Mouse (Mus musculus): ENCODE data around the gene Gm20388.
A peak's percentile ranks its signal among the peaks of the same experiment; 100 is the strongest.

Gene Gm20388

DNA sequence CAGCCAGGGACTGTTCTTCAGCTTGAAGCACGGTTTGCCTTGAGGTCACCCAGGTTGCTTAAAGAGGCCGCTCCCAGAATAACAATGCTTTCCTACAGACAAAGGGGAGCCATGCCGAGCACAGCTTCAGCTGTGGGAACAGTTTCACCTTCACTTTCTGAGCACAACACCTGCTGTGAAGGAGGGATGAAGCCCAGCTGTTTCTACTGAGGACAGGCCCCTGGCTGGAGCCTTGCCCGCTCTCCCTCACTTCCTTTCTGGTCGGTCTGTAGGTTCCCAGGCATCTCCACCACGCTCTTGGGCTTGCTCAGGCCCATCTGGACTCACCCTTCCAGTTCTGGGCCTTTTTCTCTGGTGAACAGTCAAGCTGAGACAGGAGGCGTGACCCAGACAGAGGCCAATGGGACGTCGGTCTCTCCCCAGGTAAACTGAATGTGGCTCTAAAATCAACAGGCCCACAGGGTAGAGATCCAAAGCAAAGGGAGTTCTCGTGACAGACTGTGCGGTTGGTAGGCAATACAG, 4177.5 kb downstream of the Gm20388 start:
- DNase-seq (ENCODE audit: low read depth, low spot score), result no peak

DNA sequence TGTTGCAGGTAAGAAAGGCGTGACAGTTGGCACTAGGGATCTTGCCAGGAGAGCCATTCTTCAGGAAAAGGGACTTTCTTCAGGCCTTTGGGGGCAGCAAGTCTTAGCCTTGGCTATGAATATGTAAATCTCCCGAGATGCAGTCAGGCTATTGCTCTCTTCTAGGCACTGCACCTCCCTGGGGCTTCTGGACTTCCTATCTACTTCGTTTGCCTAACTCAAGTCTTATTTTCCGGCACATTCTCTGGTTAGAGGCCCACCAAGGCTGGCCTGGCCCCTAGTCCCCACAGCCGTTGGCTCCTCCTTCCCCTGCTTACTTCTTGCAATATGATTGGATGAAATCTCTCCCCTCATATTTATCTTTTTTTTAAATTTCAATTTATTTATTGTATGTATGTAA, 4178.4 kb downstream of the Gm20388 start:
- DNase-seq (ENCODE audit: low read depth, low spot score), result no peak

DNA sequence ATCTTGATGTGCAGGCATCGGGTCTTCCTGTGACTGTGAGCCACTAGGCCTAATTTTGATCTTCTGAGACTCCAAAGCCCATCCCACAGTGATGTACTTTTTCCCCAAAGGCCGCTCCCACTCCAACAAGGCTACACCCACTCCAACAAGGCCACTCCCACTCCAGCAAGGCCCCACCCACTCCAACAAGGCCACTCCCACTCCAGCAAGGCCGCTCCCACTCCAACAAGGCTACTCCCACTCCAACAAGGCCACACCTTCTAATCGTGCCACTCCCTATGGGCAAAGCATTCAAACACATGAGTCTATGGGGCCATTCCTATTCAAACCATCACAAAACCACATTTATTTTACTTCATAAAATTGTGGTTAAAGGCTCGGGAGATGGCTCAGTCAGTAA, 4179.8 kb downstream of the Gm20388 start:
- peak; percentile 20 for DNase-seq (ENCODE audit: low read depth, low spot score)

DNA sequence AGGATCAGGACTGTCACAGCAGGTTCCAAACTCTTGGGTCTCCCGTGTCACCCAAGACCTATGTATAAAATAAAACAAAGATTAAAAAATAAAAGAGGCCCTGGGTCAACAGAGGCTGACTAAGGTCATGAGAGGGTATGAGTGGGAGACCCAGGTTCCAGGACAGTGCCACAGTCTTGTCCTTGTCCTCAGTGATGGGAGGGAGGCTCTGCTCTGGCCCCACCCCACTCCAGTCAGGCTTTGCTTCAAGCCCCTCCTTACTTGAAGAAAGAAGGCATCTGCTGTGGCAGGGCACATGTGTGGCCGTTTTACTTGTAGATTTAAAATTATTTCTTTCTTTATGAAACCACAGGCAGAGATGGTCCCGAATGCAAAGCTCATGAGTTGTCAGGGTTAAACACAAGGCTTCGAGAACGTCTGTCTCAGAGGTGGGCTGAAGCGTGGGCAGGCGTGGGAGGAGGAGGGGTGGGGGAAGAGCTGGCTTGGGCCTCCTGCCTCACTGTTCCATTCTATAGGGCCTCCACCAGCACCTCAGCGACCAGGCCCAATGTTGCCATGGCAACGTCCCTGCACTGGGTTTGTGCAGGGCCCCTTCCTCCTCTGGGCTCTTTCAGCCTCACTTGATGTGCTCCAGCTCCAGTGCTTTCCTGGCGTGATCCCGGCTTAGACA, 4188.4 kb downstream of the Gm20388 start:
- no peak for DNase-seq (ENCODE audit: low read depth, low spot score)

DNA sequence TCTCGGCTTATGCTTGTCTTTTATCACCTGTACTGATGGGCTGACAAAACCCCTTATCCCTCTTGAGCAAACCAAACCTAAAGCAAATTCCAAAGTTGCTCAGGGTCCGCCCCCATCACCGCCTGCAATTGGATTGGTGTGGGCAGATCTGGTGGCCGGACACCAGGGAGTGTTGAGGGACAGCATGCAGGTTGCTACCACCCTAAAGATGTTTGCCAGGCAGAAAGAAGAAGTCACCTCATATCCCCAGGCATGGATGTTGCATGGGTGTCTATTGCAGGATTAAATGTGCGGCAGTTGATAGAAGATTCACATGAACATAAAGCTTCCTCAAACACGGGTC, 4189.0 kb downstream of the Gm20388 start:
- DNase-seq (ENCODE audit: low read depth, low spot score), result no peak

DNA sequence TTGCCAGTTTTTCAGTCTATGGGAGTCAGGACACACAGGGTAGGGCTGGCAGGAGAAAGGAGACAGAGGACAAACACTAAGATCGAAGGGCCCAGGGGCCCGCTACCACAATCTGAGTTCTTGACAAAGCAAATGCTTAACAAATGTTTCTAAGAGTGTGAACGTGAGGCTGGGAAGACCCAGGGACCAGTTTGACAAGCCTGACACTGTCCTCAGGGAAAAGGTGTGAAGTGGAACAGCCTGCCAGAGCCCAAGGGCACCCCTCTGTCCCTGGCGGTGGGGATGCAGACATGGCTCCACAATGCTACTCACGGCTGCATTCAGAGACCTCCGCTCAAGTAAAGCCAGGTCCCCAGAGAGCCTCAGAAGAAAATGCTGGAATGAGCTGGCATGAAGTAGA, 4195.2 kb downstream of the Gm20388 start:
- no peak for DNase-seq (ENCODE audit: low read depth, low spot score)

DNA sequence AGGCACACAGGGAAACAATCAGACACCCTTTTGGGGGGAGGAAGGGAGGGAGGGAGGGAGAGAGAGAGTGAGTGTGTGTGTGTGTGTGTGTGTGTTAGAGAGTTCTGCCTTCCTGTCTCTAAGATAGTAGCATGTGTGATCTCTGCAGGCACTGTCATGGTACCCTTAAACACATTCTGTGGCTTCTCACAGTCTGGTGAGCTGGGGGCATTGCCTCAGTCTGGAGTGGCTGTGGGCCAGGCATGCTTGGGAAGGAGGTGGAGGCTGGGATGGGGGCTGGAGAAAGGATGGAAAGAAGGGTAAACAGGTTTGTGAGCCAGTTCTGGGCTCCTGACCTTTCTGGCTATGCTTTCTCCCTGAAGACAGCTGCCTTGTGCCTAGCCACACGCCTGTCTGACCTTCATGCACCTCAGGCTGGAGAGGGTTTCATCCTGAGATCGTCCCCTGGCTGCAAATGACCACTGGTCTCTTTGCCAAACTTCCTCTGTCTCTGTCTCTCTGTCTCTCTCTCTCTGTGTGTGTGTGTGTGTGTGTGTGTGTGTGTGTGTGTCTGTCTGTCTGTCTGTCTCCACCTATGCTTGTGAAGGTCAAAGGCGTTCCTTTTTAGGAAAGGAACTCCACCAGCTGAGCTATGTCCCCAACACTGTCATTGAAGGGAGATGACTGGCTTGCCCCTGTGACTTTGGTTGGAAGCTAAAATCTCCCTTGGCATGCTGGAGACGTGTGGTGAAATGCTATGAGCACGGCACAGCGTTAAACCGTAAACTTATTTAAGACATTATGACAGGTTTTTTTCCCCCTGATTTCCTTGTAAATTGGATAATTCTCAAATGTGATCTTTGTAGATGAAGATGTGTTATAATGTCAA, 4195.9 kb downstream of the Gm20388 start:
- DNase-seq (ENCODE audit: low read depth, low spot score), result no peak

DNA sequence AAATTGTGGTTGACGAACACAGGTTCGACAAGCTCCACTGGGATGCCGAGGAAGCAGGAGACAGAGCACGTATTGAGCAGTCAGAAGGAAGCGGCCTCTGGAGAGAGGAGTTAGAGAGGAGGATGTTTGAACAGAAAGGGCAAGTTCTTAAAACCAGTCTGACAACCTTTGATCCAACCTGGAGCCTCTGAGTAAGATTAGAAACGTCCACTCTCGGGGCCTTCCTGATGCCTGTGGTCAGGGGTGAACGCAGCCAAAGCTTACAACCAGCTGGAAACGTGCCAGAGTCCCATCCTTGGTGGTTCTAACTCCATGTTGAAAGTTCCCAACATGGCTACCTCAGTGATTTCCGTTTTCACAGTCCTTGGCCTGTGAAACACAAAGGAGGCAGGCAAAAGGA, 4202.5 kb downstream of the Gm20388 start:
- DNase-seq (ENCODE audit: low read depth, low spot score), result no peak

DNA sequence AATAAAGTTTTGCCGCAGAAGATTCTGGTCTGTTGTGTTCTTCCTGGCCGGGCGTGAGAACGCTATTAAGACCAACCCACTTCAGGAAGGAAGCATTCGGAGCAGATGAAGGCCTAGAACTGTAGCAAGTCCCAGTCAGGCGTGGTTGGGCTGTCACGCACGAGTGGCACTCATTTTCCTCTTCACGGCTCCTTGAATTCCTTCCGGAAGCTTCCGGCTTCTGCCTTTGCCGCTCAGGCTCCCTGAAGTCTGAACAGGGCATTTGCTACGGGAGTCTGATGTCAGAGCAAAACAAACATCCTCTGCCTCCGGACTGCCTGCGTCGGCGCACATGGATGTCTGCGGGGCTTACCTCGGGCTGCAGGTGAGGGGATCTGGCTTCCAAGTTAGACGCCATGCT, 4214.6 kb downstream of the Gm20388 start:
- DNase-seq (ENCODE audit: low read depth, low spot score), result no peak

DNA sequence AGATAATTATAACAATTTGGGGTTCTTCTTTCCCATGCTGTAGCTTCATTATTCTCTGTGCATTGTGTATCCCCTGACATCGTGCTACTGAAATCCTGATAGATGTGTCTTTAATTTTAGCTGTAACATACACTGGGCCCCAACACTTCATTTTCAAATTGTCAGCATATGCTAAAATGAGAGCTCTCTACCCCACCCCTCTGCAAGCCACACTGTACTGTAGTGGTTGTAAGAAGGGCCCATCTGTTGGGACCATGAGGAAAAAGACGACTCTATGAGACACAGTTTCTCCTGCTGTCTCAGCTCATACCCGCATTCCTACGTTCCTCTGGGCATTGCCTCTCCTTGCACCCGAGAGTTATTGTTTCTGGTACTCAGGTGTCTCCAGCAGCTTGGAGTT, 4226.6 kb downstream of the Gm20388 start:
- no peak for DNase-seq (ENCODE audit: low read depth, low spot score)

DNA sequence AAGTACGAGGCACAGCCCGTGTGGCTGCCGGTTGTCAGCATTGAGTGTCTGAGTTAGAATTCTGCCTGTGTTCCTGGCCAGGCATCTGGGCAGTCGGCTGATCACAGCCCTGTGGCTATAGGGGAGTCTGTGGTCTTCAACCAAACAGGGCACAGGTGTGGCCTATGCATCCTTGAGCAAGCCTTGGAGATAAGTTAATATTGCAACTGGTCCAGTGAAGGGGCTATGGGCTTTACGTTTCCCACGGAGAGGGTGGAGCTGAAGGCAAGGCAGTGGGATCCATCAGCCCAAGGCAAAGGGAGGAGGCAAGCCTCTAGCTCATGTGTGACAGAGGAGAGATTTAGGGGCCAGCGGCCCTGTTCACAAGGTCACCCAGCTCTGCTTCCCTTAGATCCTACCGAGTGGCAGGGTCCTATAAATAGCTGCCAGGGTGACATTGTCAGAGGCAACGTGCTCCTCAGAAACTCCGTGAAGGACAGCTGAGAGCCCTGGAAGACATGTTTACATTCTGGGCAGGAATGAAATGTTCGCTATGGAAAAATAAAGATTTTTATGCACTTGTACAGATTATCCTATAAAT, 4229.7 kb downstream of the Gm20388 start:
- DNase-seq (ENCODE audit: low read depth, low spot score), result no peak

DNA sequence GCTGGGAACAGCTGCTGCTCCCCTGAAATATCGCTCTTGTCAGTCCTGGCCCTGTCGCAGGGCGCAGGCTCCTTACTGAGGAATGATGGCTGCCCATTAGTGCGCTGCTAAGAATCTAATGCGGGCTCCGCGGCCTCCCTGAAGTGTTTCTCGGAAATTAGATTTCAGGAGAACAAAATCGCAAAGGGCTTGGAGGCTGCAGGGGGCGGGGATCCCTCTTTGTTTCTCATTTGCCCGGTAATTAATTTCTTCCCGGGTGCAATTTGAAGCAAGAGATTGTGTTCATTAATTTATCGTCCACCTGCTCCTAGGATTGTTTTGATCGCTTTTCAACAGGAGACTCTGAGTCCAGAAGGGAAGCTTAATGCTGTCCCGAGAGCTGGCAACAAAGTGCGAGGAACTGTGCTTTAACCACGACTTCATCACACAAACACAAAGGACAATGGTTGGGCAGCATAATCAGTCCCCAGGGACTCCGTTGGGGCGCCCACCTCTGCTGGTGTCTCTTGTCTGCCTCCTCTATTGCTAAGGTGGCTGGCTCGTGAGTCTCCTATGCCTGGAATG, 4230.3 kb downstream of the Gm20388 start:
- no peak for DNase-seq (ENCODE audit: low read depth, low spot score)

DNA sequence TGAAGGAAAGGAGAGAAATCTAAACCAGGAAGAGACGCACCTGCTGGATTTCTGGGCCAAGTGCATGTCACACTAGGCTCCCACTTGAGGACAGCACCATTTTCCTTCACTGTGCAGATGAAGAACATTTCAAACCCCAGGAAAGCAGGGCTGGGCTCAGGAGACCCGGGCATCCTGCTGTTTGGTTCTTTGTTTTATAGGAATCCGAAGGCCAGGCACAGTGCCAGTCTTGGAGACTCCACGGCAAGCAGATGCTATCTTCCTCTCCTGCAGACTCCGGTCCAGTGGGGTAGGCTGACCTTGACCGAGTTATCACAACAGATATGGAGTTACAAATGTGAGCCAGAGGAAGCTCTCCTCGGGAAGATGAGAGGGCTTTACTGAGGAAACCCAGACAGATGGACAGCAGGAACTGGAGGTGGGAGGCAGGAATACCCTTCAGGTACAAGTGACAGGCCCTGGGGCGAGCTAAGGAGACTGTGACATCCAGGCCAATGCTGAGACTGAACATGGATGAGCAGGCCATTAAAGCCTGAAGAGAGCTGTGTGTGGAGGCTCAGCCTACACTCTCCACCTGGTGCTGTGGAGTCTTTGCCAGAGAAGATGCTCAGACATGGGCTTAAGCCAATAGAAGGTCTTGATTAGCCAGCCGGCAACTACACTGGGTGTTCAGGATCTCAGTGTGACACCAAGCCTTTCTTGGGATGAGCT, 4231.2 kb downstream of the Gm20388 start:
- no peak for DNase-seq (ENCODE audit: low read depth, low spot score)

DNA sequence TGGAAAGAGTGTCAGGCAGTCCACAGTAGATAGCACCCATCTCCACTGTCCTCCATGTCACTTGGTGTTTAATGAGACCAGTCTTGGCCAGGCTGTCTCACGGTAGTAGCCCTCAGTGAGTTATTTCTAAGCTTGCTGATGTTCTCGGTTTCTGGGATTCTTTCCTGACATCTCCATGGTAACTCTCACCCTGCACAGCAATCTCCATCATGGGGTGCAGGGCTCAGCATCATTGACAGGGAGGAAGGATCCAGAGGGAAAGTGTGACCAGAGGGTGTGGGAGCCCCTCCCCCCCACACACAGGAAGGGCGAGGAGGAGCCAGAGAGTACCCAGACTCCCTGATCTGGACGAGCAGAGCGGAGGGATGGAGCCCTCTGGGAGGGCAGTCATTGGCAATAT, 4232.4 kb downstream of the Gm20388 start:
- no peak for DNase-seq (ENCODE audit: low read depth, low spot score)

DNA sequence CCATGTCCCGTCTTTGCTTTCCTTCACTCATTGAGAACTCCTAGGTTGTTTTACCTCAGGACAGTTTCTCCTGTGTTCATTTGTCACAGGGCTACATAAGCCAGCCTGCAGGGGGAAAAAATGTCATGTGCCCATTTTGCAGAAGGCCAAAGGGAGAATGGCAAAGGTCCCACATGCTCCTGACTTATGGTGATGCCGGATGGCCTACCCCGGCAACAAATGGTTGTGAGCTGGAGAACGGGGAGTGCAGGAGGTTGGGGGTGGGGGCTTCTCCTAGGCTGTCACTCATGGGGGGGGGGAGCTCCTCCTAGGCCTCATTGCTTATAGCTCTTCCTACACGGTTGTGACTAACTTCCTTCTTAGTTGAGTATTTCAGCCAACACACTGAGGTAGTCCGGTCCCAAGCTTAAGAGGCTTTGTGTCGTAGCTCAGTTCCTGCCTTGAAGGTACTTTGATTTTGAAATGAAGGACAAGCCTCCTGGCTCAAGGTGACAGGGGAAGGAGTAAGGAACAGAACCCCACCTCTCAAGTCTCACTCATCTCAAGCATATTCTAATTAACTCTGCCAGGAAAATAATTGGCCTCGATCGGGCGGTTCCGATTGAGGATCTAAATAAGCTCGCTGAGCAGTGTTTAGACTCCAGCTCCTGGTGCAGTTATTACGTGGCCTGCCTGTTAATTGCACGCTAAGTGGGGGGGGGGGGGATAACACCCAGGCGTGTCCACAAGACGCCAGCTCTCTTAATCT, 4233.4 kb downstream of the Gm20388 start:
- no peak for DNase-seq (ENCODE audit: low read depth, low spot score)

DNA sequence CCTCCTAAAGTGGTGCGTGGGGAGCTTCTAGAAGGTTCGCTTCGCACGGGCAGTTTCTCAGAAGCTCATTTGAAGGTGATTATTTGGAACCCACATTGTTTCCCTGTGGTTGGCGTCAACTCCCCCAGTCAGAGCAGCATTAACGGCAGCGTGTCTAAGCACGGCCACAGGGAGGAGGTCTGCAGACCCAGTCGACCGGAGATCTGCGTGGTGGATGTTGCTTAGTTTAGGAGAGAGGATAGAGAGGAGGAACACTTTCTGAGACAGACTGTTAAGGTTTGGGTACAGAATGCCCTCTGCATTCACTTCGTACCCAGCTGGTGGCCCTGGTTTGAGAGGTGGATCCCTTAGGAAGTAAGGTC, 4234.0 kb downstream of the Gm20388 start:
- no peak for DNase-seq (ENCODE audit: low read depth, low spot score)

DNA sequence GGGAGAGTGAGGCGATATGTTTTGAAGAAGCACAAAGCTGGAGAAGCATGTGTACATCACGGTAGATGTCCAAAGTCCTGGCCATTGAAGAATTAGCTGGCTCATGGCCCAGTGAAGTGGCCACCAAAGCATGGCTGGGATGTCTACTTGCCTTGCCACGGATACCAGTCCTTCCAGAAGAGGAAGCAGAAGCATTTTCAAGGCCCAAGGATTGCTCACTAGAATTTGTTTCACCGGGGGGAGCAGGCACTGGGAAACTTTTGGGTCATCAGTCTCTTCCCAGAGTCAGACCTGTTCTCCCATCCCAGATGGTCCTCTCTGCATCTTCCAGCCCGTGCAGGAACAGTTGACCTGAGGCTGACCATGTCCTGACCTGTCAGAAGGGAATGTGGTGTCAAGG, 4235.6 kb downstream of the Gm20388 start:
- DNase-seq (ENCODE audit: low read depth, low spot score), result no peak

DNA sequence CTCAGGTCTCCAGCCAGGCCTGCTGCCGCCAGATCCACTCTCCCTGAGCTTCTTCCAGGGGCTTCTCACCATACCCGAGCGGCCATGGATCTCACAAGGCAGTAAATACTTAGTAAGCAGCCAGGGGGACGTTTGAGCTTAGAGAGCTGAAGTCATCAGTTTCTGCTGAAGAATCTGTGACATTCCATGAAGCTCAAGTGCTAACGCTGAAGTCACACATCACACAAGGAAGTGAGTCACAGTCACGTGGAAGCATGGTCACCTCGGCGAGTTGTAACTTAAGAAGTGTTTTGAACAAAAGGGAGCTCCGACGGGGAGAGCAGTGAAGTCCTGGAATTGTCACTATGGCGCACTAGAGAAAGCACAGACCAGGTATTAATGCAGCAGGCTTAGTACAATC, 4239.4 kb downstream of the Gm20388 start:
- DNase-seq (ENCODE audit: low read depth, low spot score), result no peak

DNA sequence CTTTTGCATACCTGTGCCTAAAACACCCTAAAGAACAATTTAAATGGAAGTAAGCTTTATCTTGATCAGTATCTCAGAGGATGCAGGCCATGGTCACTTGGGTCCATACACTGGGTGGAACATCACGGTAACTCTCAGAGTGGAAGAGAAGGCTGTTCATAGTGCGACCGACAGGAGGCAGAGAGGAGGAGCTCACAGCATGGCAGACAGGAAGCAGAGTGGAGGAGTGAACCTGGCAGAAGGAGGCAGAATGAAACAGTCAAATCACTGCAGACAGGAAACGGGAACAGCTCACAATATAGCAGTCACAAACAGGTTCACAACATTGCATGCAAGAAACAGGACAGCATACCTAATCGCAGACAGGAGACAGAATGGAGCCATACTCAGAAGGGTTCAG, 4239.9 kb downstream of the Gm20388 start:
- no peak for DNase-seq (ENCODE audit: low read depth, low spot score)

DNA sequence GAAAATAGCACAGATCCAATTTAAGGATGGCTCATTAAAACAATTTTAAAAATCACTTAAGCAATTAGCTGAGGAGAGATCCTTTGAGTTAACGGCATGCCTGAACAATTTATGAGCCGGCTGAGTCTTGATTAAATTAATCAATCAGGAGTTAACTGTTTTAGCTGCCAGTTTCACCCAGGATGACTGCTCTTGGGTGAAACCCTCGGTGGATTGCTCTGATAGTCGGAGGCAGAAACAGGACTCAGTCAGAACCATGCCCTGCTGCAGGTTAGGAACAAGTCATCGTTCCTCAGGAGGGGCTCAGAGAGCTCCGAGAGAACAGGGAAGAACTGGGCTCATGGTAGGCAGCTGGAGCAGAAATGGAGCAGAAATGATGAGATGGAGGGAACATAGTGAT, 4241.2 kb downstream of the Gm20388 start:
- no peak for DNase-seq (ENCODE audit: low read depth, low spot score)

DNA sequence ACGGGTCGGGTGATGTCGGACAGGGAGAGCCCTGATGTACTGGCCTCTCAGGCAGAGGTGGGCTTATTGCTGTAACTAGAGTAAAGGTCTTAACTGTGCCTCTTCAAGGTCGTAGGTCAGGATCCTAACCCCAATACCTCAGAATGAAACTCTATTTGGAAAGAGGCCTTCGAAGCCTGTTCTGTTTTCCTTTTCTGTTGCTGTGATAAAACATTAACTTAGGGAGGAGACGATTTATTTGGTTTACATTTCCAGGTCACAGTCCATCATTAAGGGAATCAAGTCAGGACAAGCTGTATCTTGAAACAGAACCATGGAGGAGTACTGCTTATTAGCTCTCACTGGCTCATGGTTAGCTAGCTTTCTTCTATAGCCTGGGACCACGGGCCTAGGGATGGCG, 4242.1 kb downstream of the Gm20388 start:
- no peak for DNase-seq (ENCODE audit: low read depth, low spot score)

Measured in c-Kit-negative CD71-positive TER-119-positive erythroid progenitor cells, embryonic 14.5 days (primary cell).